Mouse (Mus musculus): ENCODE measurements around the gene Sobp. TPM values are rescaled to one million over a fixed set of nuclear protein-coding genes. Genes with fewer than 3 reads are reported as not detected.

The Sobp gene
- polyA plus RNA-seq, 1 experiment = not detected

- no peak for TF ChIP-seq GATA1 (IDR thresholded peaks at IDR 0.05; ENCODE audit: low read length)
These were observed 58.0 kb downstream of the Sobp start for GRCm38 (mm10) chr10:43116083-43116927.

- no peak for TF ChIP-seq GATA1 (IDR thresholded peaks at IDR 0.05; ENCODE audit: low read length)
These were observed 62.0 kb downstream of the Sobp start for GRCm38 (mm10) chr10:43112296-43112695.

- TF ChIP-seq GATA1 (IDR thresholded peaks at IDR 0.05; ENCODE audit: low read length) = no peak
These were observed 67.7 kb downstream of the Sobp start for GRCm38 (mm10) chr10:43106616-43107015.

GRCm38 (mm10) chr10:43106196-43106595 lies 68.1 kb downstream of the Sobp start:
- no peak for TF ChIP-seq GATA1 (IDR thresholded peaks at IDR 0.05; ENCODE audit: low read length)

- TF ChIP-seq GATA1 (IDR thresholded peaks at IDR 0.05; ENCODE audit: low read length) = no peak
These were observed 73.8 kb downstream of the Sobp start for GRCm38 (mm10) chr10:43100513-43100912.

- no peak for TF ChIP-seq GATA1 (IDR thresholded peaks at IDR 0.05; ENCODE audit: low read length)
These were observed 75.1 kb downstream of the Sobp start for GRCm38 (mm10) chr10:43099229-43099628.

GRCm38 (mm10) chr10:43097755-43098154 lies 76.6 kb downstream of the Sobp start:
- TF ChIP-seq GATA1 (IDR thresholded peaks at IDR 0.05; ENCODE audit: low read length) = no peak

- no peak for TF ChIP-seq GATA1 (IDR thresholded peaks at IDR 0.05; ENCODE audit: low read length)
These were observed 77.7 kb downstream of the Sobp start for GRCm38 (mm10) chr10:43096614-43097013.

GRCm38 (mm10) chr10:43094537-43094936 lies 79.8 kb downstream of the Sobp start:
- TF ChIP-seq GATA1 (IDR thresholded peaks at IDR 0.05; ENCODE audit: low read length) = no peak

GRCm38 (mm10) chr10:43093440-43093839 lies 80.9 kb downstream of the Sobp start:
- no peak for TF ChIP-seq GATA1 (IDR thresholded peaks at IDR 0.05; ENCODE audit: low read length)

GRCm38 (mm10) chr10:43090040-43090439 lies 84.3 kb downstream of the Sobp start:
- TF ChIP-seq GATA1 (IDR thresholded peaks at IDR 0.05; ENCODE audit: low read length) = no peak

GRCm38 (mm10) chr10:43087421-43087820 lies 86.9 kb downstream of the Sobp start:
- no peak for TF ChIP-seq GATA1 (IDR thresholded peaks at IDR 0.05; ENCODE audit: low read length)

- TF ChIP-seq GATA1 (IDR thresholded peaks at IDR 0.05; ENCODE audit: low read length) = no peak
These were observed 87.4 kb downstream of the Sobp start for GRCm38 (mm10) chr10:43086888-43087287.

- TF ChIP-seq GATA1 (IDR thresholded peaks at IDR 0.05; ENCODE audit: low read length) = no peak
These were observed 90.3 kb downstream of the Sobp start for GRCm38 (mm10) chr10:43084087-43084366.

GRCm38 (mm10) chr10:43083288-43084086 lies 90.8 kb downstream of the Sobp start:
- no peak for TF ChIP-seq GATA1 (IDR thresholded peaks at IDR 0.05; ENCODE audit: low read length)

GRCm38 (mm10) chr10:43081316-43081715 lies 93.0 kb downstream of the Sobp start:
- no peak for TF ChIP-seq GATA1 (IDR thresholded peaks at IDR 0.05; ENCODE audit: low read length)
